Mouse (Mus musculus): Measurements from ENCODE around the gene Srsf1.

DNA sequence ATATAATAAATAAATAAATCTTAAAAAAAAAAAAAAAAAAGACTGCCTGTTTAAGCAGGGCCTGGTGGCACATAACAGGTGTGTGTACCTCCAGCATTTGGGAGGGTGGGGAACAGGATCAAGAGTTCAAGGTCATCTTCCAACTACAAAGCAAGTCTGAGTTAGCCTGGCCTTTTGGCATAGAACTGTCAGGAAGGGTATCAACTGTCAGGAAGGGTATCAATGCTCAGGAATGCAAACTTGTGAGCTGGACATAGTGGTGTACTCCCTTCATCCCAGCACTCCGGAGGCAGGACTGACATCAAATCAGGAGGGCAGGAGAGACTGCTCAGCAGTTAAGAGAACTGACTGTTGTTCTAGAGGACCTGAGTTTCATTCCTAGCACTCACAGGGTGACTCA lies 8.1 kb upstream of the Srsf1 start:
- TF ChIP-seq CTCF (IDR thresholded peaks at IDR 0.05; ENCODE audit: extremely low read depth, insufficient read length, insufficient replicate concordance, low read depth, low read length) (no peak), POLR2A (IDR thresholded peaks at IDR 0.05; ENCODE audit: low read depth, low read length) (no peak)

Data from small intestine, adult 2 months (tissue).